17 mouse cellular contexts compared by ENCODE assay signal in the genomic region with DNA sequence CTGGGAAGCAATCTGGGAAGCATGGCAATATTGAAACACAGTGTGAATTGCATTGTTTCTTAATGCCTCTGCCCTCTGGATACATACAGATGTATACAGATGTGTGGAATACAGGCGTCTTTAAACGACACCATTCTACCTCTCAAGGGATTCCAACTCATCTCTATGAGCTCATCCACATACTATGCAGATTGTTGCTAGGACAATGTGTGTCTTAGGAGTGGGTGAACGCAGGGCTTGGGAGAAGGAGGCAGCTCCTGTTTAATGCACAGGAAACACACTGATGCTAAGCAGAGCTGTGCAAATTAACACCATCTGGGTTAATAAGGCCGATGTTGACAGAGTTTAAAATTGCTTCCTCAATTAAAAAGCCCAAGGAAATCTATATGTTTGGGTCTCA.
DNase-seq lines count a peak whose midpoint lies in the region; ATAC-seq lines count a peak whose summit lies in the region.
"Had no signal": no experiment of that assay in that cellular context is flagged by ENCODE, and none has a peak within 500 bp of the region (broad histone marks: within the 10 kb centered on the region; RNA-seq: fewer than 3 reads in every experiment).

No protein-coding gene starts in this region.

- DNase-seq in embryonic facial prominence, embryonic 11.5 days (ENCODE audit: low spot score): peak; percentile 43
- no peak for DNase-seq in embryonic facial prominence, embryonic 10.5 days (ENCODE audit: low spot score)
- DNase-seq in midbrain, embryonic 14.5 days: no peak
- DNase-seq in gastrocnemius, postnatal 10 days: no peak
- DNase-seq in urinary bladder, postnatal 25 days (ENCODE audit: low spot score): no peak
- DNase-seq: cerebellum, postnatal 25 days; gastrocnemius, postnatal 25 days; kidney, postnatal 4 days; liver; liver, postnatal 0 days; lung, postnatal 14 days; right cerebral cortex, postnatal 25 days had no signal

- H3K36me3 ChIP-seq in embryonic facial prominence, embryonic 11.5 days (replicated peaks; ENCODE audit: control insufficient read depth, insufficient read depth, low read depth, low read length): no peaks in the 10 kb centered on the region
- H3K36me3 ChIP-seq in embryonic facial prominence, embryonic 10.5 days (replicated peaks): no peaks in the 10 kb centered on the region
- H3K36me3 ChIP-seq in midbrain, embryonic 13.5 days: no peaks in the 10 kb centered on the region
- no peaks in the 10 kb centered on the region for H3K36me3 ChIP-seq in midbrain, embryonic 14.5 days (ENCODE audit: control insufficient read depth, insufficient read depth, low read length)
- H3K36me3 ChIP-seq in hindbrain, embryonic 15.5 days: no peaks in the 10 kb centered on the region
- no peaks in the 10 kb centered on the region for H3K36me3 ChIP-seq in neural tube, embryonic 15.5 days
- H3K36me3 ChIP-seq: embryonic facial prominence, embryonic 15.5 days had no signal

- no peak overlapping the region for H3K27ac ChIP-seq in embryonic facial prominence, embryonic 11.5 days (replicated peaks; ENCODE audit: low read depth, low read length)
- no peak overlapping the region for H3K27ac ChIP-seq in embryonic facial prominence, embryonic 10.5 days (replicated peaks)
- no peak overlapping the region for H3K27ac ChIP-seq in midbrain, embryonic 13.5 days
- H3K27ac ChIP-seq in midbrain, embryonic 14.5 days (replicated peaks; ENCODE audit: low read depth, low read length): no peak overlapping the region
- peak overlapping the region; percentile 51; the same call in 1 of the 2 replicates for H3K27ac ChIP-seq in hindbrain, embryonic 15.5 days (replicated peaks)
- no peak overlapping the region; the same call in 1 of the 2 replicates for H3K27ac ChIP-seq in neural tube, embryonic 15.5 days (replicated peaks)
- H3K27ac ChIP-seq: embryonic facial prominence, embryonic 15.5 days had no signal

- H3K4me1 ChIP-seq in embryonic facial prominence, embryonic 11.5 days (ENCODE audit: control insufficient read depth, insufficient read depth, low read length): no peaks in the 10 kb centered on the region
- H3K4me1 ChIP-seq in embryonic facial prominence, embryonic 10.5 days: peaks cover 13% of the 10 kb centered on the region
- H3K4me1 ChIP-seq in midbrain, embryonic 13.5 days (replicated peaks): peaks cover 17% of the 10 kb centered on the region
- peaks cover 11% of the 10 kb centered on the region; the same call in 1 of the 2 replicates for H3K4me1 ChIP-seq in midbrain, embryonic 14.5 days (ENCODE audit: control insufficient read depth, insufficient read depth, low read length)
- H3K4me1 ChIP-seq in hindbrain, embryonic 15.5 days (replicated peaks): peaks cover 20% of the 10 kb centered on the region
- peaks cover 34% of the 10 kb centered on the region for H3K4me1 ChIP-seq in neural tube, embryonic 15.5 days
- H3K4me1 ChIP-seq: embryonic facial prominence, embryonic 15.5 days had no signal

- WGBS in embryonic facial prominence, embryonic 11.5 days: 31% methylated on average over 4 of the region's 4 CpGs
- 39% methylated on average over 4 of the region's 4 CpGs for WGBS in embryonic facial prominence, embryonic 10.5 days
- WGBS in midbrain, embryonic 13.5 days: 63% methylated on average over 4 of the region's 4 CpGs
- WGBS in midbrain, embryonic 14.5 days: 74% methylated on average over 4 of the region's 4 CpGs
- WGBS in hindbrain, embryonic 15.5 days: 38% methylated on average over 4 of the region's 4 CpGs
- 31% methylated on average over 4 of the region's 4 CpGs for WGBS in neural tube, embryonic 15.5 days

- H3K4me3 ChIP-seq in embryonic facial prominence, embryonic 11.5 days (ENCODE audit: low read depth, low read length): no peak overlapping the region
- H3K4me3 ChIP-seq in embryonic facial prominence, embryonic 10.5 days: no peak overlapping the region
- H3K4me3 ChIP-seq in midbrain, embryonic 13.5 days (replicated peaks): no peak overlapping the region
- no peak overlapping the region for H3K4me3 ChIP-seq in midbrain, embryonic 14.5 days (replicated peaks; ENCODE audit: low read depth, low read length)
- no peak overlapping the region for H3K4me3 ChIP-seq in hindbrain, embryonic 15.5 days
- no peak overlapping the region for H3K4me3 ChIP-seq in neural tube, embryonic 15.5 days (replicated peaks)
- H3K4me3 ChIP-seq: embryonic facial prominence, embryonic 15.5 days; myocyte had no signal

- no peak overlapping the region for H3K4me2 ChIP-seq in embryonic facial prominence, embryonic 11.5 days (ENCODE audit: low read depth, low read length)
- no peak overlapping the region for H3K4me2 ChIP-seq in midbrain, embryonic 13.5 days (replicated peaks)
- no peak overlapping the region for H3K4me2 ChIP-seq in midbrain, embryonic 14.5 days (ENCODE audit: low read length)
- no peak overlapping the region for H3K4me2 ChIP-seq in hindbrain, embryonic 15.5 days
- no peak overlapping the region for H3K4me2 ChIP-seq in neural tube, embryonic 15.5 days
- H3K4me2 ChIP-seq: embryonic facial prominence, embryonic 15.5 days had no signal

- no peak for ATAC-seq in embryonic facial prominence, embryonic 11.5 days (replicated peaks; ENCODE audit: insufficient number of reproducible peaks, low FRiP score, low TSS enrichment, low read depth)
- peak; percentile 73 for ATAC-seq in midbrain, embryonic 13.5 days
- no peak for ATAC-seq in midbrain, embryonic 14.5 days (ENCODE audit: low FRiP score, low TSS enrichment)
- no peak for ATAC-seq in hindbrain, embryonic 15.5 days (ENCODE audit: low FRiP score, low read depth)
- peak; percentile 66 for ATAC-seq in neural tube, embryonic 15.5 days (ENCODE audit: low FRiP score)
- ATAC-seq: liver, postnatal 0 days had no signal

- no peaks in the 10 kb centered on the region for H3K9me3 ChIP-seq in embryonic facial prominence, embryonic 11.5 days (replicated peaks; ENCODE audit: control insufficient read depth, low read length)
- H3K9me3 ChIP-seq in embryonic facial prominence, embryonic 10.5 days: peaks cover 6% of the 10 kb centered on the region
- H3K9me3 ChIP-seq in midbrain, embryonic 13.5 days: no peaks in the 10 kb centered on the region
- H3K9me3 ChIP-seq in midbrain, embryonic 14.5 days (ENCODE audit: control insufficient read depth, low read length): no peaks in the 10 kb centered on the region
- no peaks in the 10 kb centered on the region for H3K9me3 ChIP-seq in hindbrain, embryonic 15.5 days
- H3K9me3 ChIP-seq in neural tube, embryonic 15.5 days (replicated peaks): no peaks in the 10 kb centered on the region
- H3K9me3 ChIP-seq: embryonic facial prominence, embryonic 15.5 days had no signal

- no peaks in the 10 kb centered on the region for H3K27me3 ChIP-seq in embryonic facial prominence, embryonic 11.5 days (ENCODE audit: control insufficient read depth, insufficient read depth, low read length)
- H3K27me3 ChIP-seq in embryonic facial prominence, embryonic 10.5 days (replicated peaks; ENCODE audit: low read depth, poor library complexity, severe bottlenecking): no peaks in the 10 kb centered on the region
- H3K27me3 ChIP-seq in midbrain, embryonic 13.5 days: no peaks in the 10 kb centered on the region
- H3K27me3 ChIP-seq in midbrain, embryonic 14.5 days (ENCODE audit: control insufficient read depth, insufficient read depth, low read length): no peaks in the 10 kb centered on the region
- no peaks in the 10 kb centered on the region for H3K27me3 ChIP-seq in hindbrain, embryonic 15.5 days
- H3K27me3 ChIP-seq in neural tube, embryonic 15.5 days (replicated peaks): no peaks in the 10 kb centered on the region
- H3K27me3 ChIP-seq: embryonic facial prominence, embryonic 15.5 days had no signal

- H3K9ac ChIP-seq in embryonic facial prominence, embryonic 11.5 days (replicated peaks; ENCODE audit: low read length): no peak overlapping the region
- no peak overlapping the region for H3K9ac ChIP-seq in midbrain, embryonic 13.5 days (replicated peaks)
- no peak overlapping the region for H3K9ac ChIP-seq in midbrain, embryonic 14.5 days (replicated peaks; ENCODE audit: low read length)
- H3K9ac ChIP-seq in hindbrain, embryonic 15.5 days: no peak overlapping the region
- no peak overlapping the region for H3K9ac ChIP-seq in neural tube, embryonic 15.5 days (replicated peaks)
- H3K9ac ChIP-seq: embryonic facial prominence, embryonic 15.5 days; liver, postnatal 0 days had no signal

Comparison
In these comparisons a context has a peak if more than half of its experiments do, and no peak if none do; other contexts are left out.
1. ATAC-seq: peak in midbrain, embryonic 13.5 days (single experiment) and neural tube, embryonic 15.5 days (single experiment); none in embryonic facial prominence, embryonic 11.5 days (single experiment), midbrain, embryonic 14.5 days (single experiment) and hindbrain, embryonic 15.5 days (single experiment).